In genomic region chr2:11391725-11392124, GRCm38 (mm10) we compare ENCODE assay signal across 10 mouse cellular contexts.
DNase-seq lines count a peak whose midpoint lies in the region; ATAC-seq lines count a peak whose summit lies in the region.
"Had no signal": no experiment of that assay in that cellular context is flagged by ENCODE, and none has a peak within 500 bp of the region (broad histone marks: within the 10 kb centered on the region; RNA-seq: fewer than 3 reads in every experiment).

No protein-coding gene starts in this region.

- peaks cover 4% of the 10 kb centered on the region; the same call in 1 of the 2 replicates for H3K4me1 ChIP-seq in forebrain, embryonic 14.5 days (ENCODE audit: control insufficient read depth, insufficient read depth, low read length)
- H3K4me1 ChIP-seq in neural tube, embryonic 12.5 days = peaks cover 2% of the 10 kb centered on the region; the same call in 1 of the 2 replicates
- H3K4me1 ChIP-seq: embryonic facial prominence, embryonic 12.5 days; heart, embryonic 15.5 days had no signal

- peak overlapping the region; percentile 31; the same call in 1 of the 2 replicates for H3K27ac ChIP-seq in forebrain, embryonic 14.5 days (ENCODE audit: low read depth, low read length)
- no peak overlapping the region for H3K27ac ChIP-seq in neural tube, embryonic 12.5 days
- H3K27ac ChIP-seq: embryonic facial prominence, embryonic 12.5 days; heart, embryonic 15.5 days had no signal

- no peak overlapping the region for H3K4me2 ChIP-seq in forebrain, embryonic 14.5 days (ENCODE audit: low read length)
- no peak overlapping the region for H3K4me2 ChIP-seq in neural tube, embryonic 12.5 days (replicated peaks)
- H3K4me2 ChIP-seq: embryonic facial prominence, embryonic 12.5 days; heart, embryonic 15.5 days had no signal

- no peak overlapping the region for H3K9ac ChIP-seq in forebrain, embryonic 14.5 days (ENCODE audit: low read length)
- H3K9ac ChIP-seq in neural tube, embryonic 12.5 days = no peak overlapping the region
- H3K9ac ChIP-seq: embryonic facial prominence, embryonic 12.5 days; heart, embryonic 15.5 days had no signal

- DNase-seq in layer of hippocampus, adult 11-12 months (ENCODE audit: low spot score) = peak; percentile 30
- DNase-seq in layer of hippocampus, postnatal 25 days (ENCODE audit: extremely low spot score in 1 of 2, low spot score in 1 of 2) = no peak
- peak; percentile 88 for DNase-seq in forebrain, embryonic 14.5 days (ENCODE audit: low spot score)
- DNase-seq in layer of hippocampus, postnatal 10 days (ENCODE audit: low spot score in 2 of 2) = peak; percentile 18 to 31
- DNase-seq in testis, postnatal 14 days (ENCODE audit: low spot score) = no peak
- DNase-seq in spleen, postnatal 4 days (ENCODE audit: low spot score in 2 of 2) = no peak

- ATAC-seq in forebrain, embryonic 14.5 days = peak; percentile 94
- ATAC-seq in neural tube, embryonic 12.5 days (ENCODE audit: low FRiP score, low read depth) = peak; percentile 91
- no peak for ATAC-seq in activated CD4-positive, CD25-positive, alpha-beta regulatory T cell, adult 4 months

- H3K36me3 ChIP-seq in forebrain, embryonic 14.5 days (ENCODE audit: control insufficient read depth, insufficient read depth, low read length) = no peaks in the 10 kb centered on the region
- H3K36me3 ChIP-seq in neural tube, embryonic 12.5 days = no peaks in the 10 kb centered on the region
- H3K36me3 ChIP-seq: embryonic facial prominence, embryonic 12.5 days; heart, embryonic 15.5 days had no signal

- under 1% methylated on average over 6 of the region's 6 CpGs for WGBS in forebrain, embryonic 14.5 days
- 16% methylated on average over 6 of the region's 6 CpGs for WGBS in neural tube, embryonic 12.5 days

- no peaks in the 10 kb centered on the region for H3K9me3 ChIP-seq in forebrain, embryonic 14.5 days (replicated peaks; ENCODE audit: control insufficient read depth, low read length)
- no peaks in the 10 kb centered on the region for H3K9me3 ChIP-seq in neural tube, embryonic 12.5 days
- H3K9me3 ChIP-seq: embryonic facial prominence, embryonic 12.5 days; heart, embryonic 15.5 days had no signal

- no peaks in the 10 kb centered on the region for H3K27me3 ChIP-seq in forebrain, embryonic 14.5 days (replicated peaks; ENCODE audit: control insufficient read depth, insufficient read depth, low read length)
- no peaks in the 10 kb centered on the region for H3K27me3 ChIP-seq in neural tube, embryonic 12.5 days (replicated peaks)
- H3K27me3 ChIP-seq: embryonic facial prominence, embryonic 12.5 days; heart, embryonic 15.5 days had no signal

- no peak overlapping the region for H3K4me3 ChIP-seq in forebrain, embryonic 14.5 days (ENCODE audit: low read depth, low read length)
- no peak overlapping the region for H3K4me3 ChIP-seq in neural tube, embryonic 12.5 days
- H3K4me3 ChIP-seq: embryonic facial prominence, embryonic 12.5 days; heart, embryonic 15.5 days had no signal

Comparison
In these comparisons a context has a peak if more than half of its experiments do, and no peak if none do; other contexts are left out.
1. DNase-seq: peak in layer of hippocampus, adult 11-12 months (single experiment), forebrain, embryonic 14.5 days (single experiment) and layer of hippocampus, postnatal 10 days (2 of 2); none in layer of hippocampus, postnatal 25 days (0 of 2), testis, postnatal 14 days (single experiment) and spleen, postnatal 4 days (0 of 2).